Mouse (Mus musculus) CD4-positive, CD25-positive, alpha-beta regulatory T cell, adult 4 months (primary cell): Measurements from ENCODE around the gene Trim34b. TPM values are rescaled to one million over a fixed set of nuclear protein-coding genes. Genes with fewer than 3 reads are reported as not detected.
"Not testable (repeated sequence)": the region's sequence is repeated elsewhere in the genome, so short reads cannot be mapped to it uniquely, and the experiment has no call there.

Experiments
- ATAC-seq: one replicate; pipeline ENCODE4 v1.8.0; 2017
- polyA plus RNA-seq, 2 experiments: library from polyadenylated mRNA; unstranded; fragments of 100-300 nt; shearing (Covaris generic); gene quantifications; one replicate each; pipeline ENCODE4 v1.2.1; 2017

Trim34b gene
- polyA plus RNA-seq, result 1 to 10 TPM; 1.1 to 2.3 TPM

DNA sequence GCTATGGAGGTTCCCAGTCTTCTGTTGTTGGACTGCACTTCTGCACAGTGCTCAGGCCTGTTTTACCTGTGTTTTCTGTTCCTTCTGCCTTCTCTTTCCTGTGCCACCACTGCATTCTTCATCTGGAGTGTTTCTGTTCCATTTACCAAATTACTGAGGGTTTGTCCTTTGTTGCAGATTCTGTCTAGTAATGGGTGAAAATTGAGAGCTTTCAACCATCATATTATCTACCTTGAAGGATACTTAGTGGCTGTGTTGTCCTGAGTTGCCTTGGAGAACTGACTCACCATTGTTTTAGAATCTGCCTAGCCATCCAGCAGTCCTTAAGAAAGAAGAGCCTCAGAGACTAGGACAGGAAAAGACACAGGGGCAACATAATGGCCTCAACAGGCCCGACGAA, at the start of gene Trim34b:
Trim34b (plus strand) TSS at position 301 of the 400 bp plus-strand sequence.
- ATAC-seq, result not testable (repeated sequence)

DNA sequence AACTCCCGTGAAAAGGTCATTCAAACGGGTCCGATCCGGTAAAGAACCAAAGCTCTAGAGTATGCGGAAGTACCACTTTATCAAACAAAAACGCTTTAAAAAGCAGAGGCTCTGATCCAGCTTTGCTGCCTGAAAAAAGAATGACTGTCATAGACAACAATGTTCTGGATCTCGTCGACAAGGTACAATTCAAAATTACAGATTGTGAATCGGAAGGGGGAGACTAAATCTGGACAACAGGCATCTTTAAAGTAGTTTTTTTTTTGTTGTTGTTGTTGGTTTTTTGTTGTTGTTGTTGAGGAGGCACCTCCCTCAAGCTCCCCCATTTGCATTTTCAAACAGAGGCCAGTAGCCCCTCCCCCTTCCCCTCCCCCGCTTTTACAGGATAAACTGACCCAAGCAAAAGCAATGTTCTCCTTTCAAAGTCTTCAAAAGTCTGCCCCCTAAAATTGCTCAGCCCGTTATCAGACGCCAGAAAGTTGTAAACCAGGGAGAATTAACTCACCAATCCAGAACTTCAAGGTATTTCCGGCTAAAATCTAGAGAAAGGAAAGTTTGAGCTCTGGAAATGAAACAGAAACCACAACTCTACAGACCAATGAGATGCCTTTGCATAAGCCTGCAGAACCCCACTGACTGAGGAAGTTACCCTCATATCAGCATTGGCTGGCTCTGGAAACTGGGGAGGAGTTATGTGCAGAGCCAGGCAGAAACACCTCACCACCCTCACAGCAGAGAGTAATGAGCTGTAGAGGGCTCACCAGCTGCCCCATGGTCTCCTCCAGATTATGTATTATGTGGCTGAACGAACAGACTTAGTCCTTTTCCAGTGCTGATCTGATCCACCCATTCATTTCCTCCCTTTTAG, 41.5 kb upstream of the Trim34b start, which contains the start of gene Trim5:
Trim5 (minus strand) TSS at position 519 of the 868 bp plus-strand sequence.
- ATAC-seq, result peak; percentile 84

DNA sequence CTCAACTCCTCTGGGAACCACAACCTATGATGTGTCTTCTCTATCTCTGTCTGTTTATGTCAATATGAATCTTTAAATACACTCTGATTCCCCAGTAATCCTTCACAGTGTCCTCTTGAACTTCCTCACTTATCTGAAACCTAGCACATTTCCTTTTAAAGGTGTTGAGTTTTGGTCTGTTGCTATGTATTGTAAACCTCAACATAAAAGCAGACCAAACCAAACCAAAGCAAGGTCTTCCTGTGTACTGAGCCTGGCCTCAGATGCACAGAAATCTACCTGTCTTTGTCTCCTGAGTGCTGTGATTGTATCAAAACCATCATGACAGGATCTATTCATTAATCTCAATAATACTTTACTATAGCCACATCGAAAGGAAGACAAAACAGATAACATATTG, 38.6 kb upstream of the Trim34b start:
- ATAC-seq, result peak; percentile 14

DNA sequence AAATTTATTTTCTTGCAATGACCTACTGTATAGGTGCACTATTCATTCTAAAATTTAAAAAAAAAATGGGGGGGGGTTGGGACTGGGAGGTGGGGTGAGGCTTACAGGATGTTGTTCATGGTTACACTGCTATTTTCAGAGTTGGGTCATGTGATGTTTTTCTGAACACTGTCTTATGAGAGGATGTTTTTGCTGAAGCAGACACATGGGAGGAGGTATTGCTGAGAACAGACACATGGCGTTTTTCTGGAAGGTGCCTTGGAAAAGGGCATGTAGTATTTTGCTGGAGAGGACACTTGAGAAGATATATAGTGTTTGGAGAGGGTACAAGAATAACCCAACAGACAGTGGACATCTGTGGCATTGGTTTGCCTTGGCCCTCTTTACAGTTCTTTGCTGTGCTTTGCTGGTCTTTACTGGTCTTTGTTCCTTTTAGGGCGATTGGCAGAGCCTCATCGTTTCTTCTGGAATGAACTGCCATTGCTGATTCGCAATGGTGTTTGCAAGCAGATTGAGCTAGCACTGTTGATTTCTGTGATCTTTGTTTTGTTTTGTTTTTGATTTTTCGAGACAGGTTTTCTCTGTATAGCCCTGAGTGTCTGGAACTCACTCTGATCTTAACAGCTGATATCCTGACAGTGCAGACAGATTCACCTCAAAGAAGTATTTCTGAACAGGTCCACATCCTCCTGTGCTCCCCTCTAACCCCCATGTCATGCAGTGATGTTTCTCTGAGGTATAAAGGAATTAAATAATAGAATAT, 37.5 kb upstream of the Trim34b start:
- ATAC-seq, result peak; percentile 59

DNA sequence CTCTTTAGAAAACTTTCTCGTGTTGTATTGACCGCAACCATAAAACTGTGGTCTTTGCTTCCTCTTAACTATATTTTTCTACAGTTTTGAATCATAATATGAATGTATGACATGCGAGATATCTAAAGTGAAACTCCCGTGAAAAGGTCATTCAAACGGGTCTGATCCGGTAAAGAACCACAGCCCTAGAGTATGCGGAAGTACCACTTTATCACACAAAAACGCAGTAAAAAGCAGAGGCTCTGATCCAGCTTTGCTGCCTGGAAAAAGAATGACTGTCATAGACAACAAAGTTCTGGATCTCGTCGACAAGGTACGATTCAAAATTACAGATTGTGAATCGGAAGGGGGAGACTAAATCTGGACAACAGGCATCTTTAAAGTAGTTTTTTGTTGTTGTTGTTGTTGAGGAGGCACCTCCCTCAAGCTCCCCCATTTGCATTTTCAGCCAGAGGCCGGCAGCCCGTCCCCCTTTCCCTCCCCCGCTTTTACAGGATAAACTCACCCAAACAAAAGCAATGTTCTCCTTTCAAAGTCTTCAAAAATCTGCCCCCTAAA, 14.4 kb upstream of the Trim34b start:
- peak; percentile 58 for ATAC-seq

DNA sequence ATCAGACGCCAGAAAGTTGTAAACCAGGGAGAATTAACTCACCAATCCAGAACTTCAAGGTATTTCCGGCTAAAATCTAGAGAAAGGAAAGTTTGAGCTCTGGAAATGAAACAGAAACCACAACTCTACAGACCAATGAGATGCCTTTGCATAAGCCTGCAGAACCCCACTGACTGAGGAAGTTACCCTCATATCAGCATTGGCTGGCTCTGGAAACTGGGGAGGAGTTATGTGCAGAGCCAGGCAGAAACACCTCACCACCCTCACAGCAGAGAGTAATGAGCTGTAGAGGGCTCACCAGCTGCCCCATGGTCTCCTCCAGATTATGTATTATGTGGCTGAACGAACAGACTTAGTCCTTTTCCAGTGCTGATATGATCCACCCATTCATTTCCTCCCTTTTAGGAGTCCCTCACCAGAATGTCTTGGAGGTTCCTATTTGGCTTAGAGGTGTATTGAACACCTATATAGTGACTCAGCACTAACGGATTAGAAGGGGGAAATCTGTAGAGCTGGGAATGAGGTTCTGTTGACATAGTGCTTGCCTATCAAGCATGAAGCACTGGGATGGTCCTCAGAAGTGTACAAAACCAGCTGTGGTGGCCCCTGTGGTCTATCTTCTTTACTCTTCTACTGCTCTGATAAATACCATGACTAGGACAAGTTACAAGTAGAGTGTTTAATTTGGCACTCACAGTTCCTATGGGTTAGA, 13.7 kb upstream of the Trim34b start, which contains the start of gene Trim12a:
Trim12a (minus strand) TSS at position 98 of the 712 bp plus-strand sequence.
- ATAC-seq, result peak; percentile 94

DNA sequence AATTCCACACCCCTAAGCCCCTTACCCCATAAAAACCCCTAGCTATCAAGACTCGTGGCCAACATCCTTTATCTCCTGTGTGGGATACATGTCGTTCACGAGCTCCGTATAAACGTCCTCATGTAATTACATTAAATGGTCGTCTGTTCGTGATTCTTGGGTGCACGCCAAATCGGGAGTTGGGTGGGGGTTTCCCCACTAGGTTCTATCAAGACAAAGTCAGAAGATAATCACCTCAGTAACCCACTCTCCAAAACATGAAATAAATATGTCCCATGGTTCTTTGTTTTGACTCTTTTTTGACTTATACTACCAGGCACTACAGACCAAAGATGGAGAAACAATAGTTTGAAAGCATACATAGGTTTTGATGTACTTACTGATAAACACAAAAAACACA, 7.2 kb upstream of the Trim34b start:
- ATAC-seq, result peak; percentile 74

DNA sequence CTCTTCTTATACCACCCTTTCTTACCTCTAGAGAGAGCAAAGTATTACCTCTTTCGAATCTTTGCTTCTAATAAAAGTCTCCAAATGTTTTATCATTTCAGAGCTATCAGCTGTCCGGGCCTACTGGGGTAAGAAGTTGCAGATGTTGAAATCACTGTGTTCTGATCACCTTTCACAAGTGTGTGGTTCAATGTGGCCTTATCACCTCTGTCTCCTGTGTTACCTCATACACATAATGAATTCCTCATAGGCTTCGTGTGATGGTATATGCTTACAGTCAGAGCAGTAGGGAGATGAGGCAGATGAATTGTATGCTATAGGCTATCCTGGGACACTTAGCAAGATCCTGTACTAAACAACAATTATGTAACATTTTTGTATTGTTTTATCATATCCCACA, 6.3 kb downstream of the Trim34b start:
- not testable (repeated sequence) for ATAC-seq

DNA sequence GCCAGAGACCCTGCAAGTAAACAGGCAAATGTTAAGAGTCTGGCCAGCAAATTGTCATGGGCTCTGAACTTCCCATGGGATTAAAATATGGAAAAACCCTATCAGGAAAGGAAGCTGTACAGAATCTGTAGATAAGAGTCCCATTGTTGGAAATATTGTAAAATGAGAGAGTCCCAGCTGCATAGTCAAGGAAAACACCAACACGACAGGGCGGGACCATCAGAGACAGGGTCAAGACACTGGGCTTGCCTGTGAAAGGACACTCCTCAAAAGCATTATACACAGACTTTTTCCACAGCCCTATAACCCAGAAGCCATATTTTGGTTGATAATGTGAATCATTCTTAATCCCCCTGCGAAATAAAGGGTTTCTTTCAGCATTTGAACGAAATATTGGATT, 11.5 kb downstream of the Trim34b start:
- ATAC-seq, result not testable (repeated sequence)

DNA sequence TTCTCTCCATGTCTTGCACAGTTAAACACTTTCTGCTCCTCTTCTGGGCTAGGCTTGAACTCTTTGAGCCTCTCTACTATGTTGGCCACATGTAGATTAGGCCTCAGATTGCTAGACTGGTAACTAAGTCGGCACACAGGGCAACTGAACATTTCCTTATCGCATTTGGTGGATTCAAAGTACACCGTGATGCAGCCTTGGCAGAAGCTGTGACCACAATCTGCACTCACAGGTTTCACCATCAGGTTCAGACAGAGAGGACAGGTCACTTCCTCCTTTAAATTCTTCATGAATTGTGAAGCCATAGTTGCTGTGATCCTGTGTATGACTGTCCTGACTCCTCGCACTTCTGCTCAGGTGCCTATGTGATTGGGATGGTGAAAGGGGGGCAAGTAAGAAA, 18.8 kb downstream of the Trim34b start:
- ATAC-seq, result not testable (repeated sequence)

DNA sequence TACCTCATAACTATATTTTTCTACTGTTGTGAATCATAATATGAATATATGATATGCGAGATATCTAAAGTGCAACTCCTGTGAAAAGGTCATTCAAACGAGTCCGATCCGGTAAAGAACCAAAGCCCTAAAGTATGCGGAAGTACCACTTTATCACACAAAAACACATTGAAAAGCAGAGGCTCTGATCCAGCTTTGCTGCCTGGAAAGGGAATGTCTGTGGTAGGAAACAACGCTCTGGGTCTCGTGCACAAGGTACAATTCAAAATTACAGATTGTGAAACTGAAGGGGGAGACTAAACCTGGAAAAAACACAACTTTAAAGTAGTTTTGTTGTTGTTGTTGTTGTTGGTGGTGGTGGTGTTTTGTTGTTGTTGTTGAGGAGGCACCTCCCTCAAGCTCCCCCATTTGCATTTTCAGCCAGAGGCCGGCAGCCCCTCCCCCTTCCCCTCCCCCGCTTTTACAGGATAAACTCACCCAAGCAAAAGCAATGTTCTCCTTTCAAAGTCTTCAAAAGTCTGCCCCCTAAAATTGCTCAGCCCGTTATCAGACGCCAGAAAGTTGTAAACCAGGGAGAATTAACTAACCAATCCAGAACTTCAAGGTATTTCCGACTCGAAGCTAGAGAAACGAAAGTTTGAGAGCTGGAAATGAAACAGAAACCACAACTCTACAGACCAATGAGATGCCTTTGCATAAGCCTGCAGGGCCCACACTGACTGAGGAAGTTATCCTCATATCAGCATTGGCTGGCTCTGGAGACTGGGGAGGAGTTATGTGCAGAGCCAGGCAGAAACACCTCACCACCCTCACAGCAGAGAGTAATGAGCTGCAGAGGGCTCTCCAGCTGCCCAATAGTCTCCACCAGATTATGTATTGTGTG, 23.7 kb downstream of the Trim34b start, which contains the start of gene Trim12c:
Trim12c (minus strand) TSS at position 646 of the 883 bp plus-strand sequence.
- peak; percentile 99 for ATAC-seq

DNA sequence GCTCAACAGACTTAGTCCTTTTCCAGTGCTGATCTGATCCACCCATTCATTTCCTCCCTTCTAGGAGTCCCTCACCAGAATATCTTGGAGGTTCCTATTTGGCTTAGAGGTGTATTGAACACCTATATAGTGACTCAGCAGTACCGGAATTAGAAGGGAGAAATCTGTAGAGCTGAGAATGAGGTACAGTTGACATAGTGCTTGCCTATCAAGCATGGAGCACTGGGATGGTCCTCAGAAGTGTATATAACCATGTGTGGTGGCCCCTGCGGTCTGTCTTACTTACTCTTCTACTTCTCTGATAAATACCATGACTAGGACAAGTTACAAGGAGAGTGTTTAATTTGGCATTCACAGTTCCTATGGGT, 24.3 kb downstream of the Trim34b start:
- no peak for ATAC-seq

DNA sequence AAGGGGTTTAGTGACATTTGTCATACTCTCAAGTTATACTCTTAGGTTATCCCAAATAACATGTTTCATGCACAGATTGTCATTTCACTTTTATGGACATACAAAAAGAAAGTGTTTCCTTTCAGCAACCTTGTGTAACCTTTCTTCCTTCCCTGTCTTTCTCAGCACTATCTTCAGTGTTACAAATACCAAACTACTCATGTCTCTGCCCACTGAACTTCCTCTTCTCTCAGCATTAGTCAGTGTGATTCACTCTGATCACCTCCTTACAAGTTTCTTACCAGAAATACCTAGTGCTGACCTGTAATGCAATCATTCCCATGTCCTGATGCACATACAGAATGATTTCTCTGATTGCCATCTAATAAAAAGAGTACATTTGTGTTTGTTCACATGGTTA, 37.1 kb downstream of the Trim34b start:
- no peak for ATAC-seq

DNA sequence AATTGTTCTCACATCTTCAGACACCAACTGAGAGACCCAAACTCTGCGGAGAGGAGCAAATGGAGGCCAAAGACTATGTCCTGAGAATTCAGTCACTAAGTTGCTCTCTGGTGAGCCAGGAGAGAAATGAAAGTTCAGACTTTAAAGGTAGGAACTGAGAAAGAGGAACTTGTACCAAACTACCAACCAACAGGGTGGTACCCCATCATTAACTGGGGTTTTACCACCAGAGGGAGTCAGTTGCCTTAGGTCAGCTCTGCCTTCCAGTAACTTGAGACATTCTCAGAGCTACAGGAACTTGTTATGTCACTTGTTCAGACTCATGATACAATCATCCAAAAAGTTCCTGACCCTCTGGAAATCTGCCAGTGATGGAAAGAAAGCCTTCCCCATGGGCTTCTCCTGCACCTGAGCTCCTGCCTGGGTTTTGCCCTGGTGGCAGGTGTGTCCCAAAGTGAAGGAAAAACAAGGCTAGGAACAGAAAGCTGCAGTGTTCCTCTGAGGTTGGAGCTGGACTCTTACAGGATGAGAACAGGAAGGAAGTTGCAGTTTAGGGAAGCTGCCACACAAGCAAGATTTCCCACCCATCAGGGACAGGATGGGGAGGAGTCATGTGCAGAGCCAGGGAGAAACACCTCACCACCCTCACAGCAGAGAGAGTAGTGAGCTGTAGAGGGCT, 40.6 kb downstream of the Trim34b start, which contains the start of gene Trim30b:
Trim30b (minus strand) TSS at position 149 of the 679 bp plus-strand sequence.
- ATAC-seq, result peak; percentile 91

Other genes starting within 250 kb of the Trim34b start
- not detected for gene Olfr645, start 244.0 kb upstream of the Trim34b start, polyA plus RNA-seq
- not detected for gene Olfr646, start 224.6 kb upstream of the Trim34b start, polyA plus RNA-seq
- not detected for gene Ubqln5, start 199.6 kb upstream of the Trim34b start, polyA plus RNA-seq
- gene Olfr643, start 192.1 kb upstream of the Trim34b start, polyA plus RNA-seq, result not detected
- gene Ubqln3, start 186.2 kb upstream of the Trim34b start, polyA plus RNA-seq, result not detected
- not detected for gene Ubqlnl, start 178.9 kb upstream of the Trim34b start, polyA plus RNA-seq
- gene Olfm5, start 164.6 kb upstream of the Trim34b start, polyA plus RNA-seq, result not detected
- under 1 TPM; 0.20 to 0.23 TPM for gene Olfr648, start 146.1 kb upstream of the Trim34b start, polyA plus RNA-seq
- gene Olfr649, start 133.5 kb upstream of the Trim34b start, polyA plus RNA-seq, result not detected
- gene Trim6, start 110.7 kb upstream of the Trim34b start, polyA plus RNA-seq, result 1 to 10 TPM in 1 of 2 experiments, under 1 TPM in 1; 0.25 to 2.7 TPM
- gene Trim34a, start 85.0 kb upstream of the Trim34b start, polyA plus RNA-seq, result 10 to 100 TPM; 71.3 to 83.9 TPM
- gene Trim5, start 41.4 kb upstream of the Trim34b start, polyA plus RNA-seq, result 10 to 100 TPM; 36.0 to 41.6 TPM
- gene Trim12a, start 14.0 kb upstream of the Trim34b start, polyA plus RNA-seq, result 100 to 1,000 TPM; 162 to 190 TPM
- gene Trim12c, start 23.9 kb downstream of the Trim34b start, polyA plus RNA-seq, result 10 to 100 TPM; 20.6 to 26.7 TPM
- gene Trim30b, start 40.4 kb downstream of the Trim34b start, polyA plus RNA-seq, result 1 to 10 TPM; 1.1 to 1.5 TPM
- gene Trim30c, start 71.4 kb downstream of the Trim34b start, polyA plus RNA-seq, result 1 to 10 TPM in 1 of 2 experiments, under 1 TPM in 1; 0.75 to 1.2 TPM
- 10 to 100 TPM; 81.7 to 90.6 TPM for gene Trim30a, start 135.7 kb downstream of the Trim34b start, polyA plus RNA-seq
- gene Trim30d, start 178.4 kb downstream of the Trim34b start, polyA plus RNA-seq, result 10 to 100 TPM; 40.7 to 42.4 TPM
- not detected for gene Olfr651, start 220.7 kb downstream of the Trim34b start, polyA plus RNA-seq
- gene Olfr652, start 231.4 kb downstream of the Trim34b start, polyA plus RNA-seq, result under 1 TPM in 1 of 2 experiments, not detected in 1; 0.13 TPM
- not detected for gene Olfr653, start 247.8 kb downstream of the Trim34b start, polyA plus RNA-seq